Mouse (Mus musculus): ENCODE results near the gene Tnni1. TPM values are rescaled to one million over a fixed set of nuclear protein-coding genes. Genes with fewer than 3 reads are reported as not detected.
A peak's percentile ranks its signal among the peaks of the same experiment; 100 is the strongest.

Gene Tnni1
- polyA plus RNA-seq, 1 experiment from 2014 or later, result 0.43 TPM

DNA sequence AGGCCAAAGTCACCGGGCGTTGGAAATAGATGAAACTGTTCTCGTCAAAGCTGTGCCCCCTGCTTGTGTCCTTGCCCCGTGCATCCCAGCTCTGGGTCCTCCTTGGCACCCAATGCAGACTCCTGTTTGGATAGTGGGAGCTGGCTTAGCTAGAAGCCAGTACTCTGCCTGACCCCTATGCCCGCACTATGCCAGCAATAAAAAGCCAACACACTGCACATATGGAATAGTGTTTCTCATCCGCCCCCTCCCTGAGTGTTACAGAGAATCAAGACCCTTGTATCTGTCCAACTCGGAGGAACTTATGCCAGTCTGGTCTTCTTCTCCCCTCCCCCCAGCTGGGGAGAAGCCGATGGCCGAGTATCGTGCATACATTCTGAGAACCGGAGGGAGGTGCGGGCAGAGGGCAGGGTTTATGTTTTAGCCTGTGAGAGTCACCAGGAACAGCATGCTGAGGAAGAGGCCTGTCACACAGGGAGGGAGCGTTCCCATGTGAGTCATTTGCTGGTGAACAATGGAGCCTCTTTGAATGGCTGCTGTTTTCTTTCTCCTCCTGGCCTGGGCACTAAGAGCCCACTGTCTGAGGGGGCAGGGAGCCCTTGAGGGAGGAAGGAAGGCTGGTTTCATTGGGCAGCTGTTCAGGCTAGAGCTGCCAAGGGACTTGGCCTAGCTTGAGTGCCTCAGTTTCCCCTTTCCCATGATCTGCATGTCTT lies 73.0 kb downstream of the Tnni1 start:
- Histone ChIP-seq H3K27ac (replicated peaks; ENCODE audit: low read depth, low read length) (no peak overlapping the region), H3K4me2 (ENCODE audit: low read length) (no peak overlapping the region), H3K27me3 (ENCODE audit: control insufficient read depth, insufficient read depth, low read length) (no peaks in the 10 kb centered on the region), H3K4me3 (replicated peaks; ENCODE audit: low read depth, low read length) (no peak overlapping the region), H3K36me3 (ENCODE audit: control insufficient read depth, insufficient read depth, low read length) (no peaks in the 10 kb centered on the region), H3K9ac (replicated peaks; ENCODE audit: low read length) (no peak overlapping the region), H3K9me3 (ENCODE audit: control insufficient read depth, low read length) (no peaks in the 10 kb centered on the region), H3K4me1 (ENCODE audit: control insufficient read depth, insufficient read depth, low read length) (peaks cover 7% of the 10 kb centered on the region)
- DNase-seq, result peak; percentile 38
- ATAC-seq (ENCODE audit: low FRiP score, low TSS enrichment), result no peak
- 46% methylated on average over 13 of the region's 13 CpGs for WGBS

DNA sequence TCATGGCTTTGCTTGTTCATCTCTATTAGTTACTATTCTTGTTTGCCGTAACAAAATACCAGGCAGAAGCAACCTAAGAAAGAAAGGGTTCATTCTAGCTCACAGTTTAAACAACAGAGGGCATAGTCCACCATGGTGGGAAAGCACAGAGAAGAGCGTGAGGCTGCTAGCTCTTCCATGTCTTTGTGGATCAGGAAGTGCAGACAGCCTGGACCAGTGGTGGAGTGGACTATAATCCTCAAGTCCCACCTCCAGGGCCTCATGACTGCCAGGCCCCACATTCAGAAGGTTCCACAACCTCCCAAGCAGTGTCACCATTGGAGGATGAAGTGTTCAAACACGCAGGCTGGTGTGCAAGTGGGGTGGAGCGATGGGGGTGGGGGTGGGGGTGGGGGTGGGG lies 74.0 kb downstream of the Tnni1 start:
- DNase-seq, result no peak
- Histone ChIP-seq H3K9me3 (ENCODE audit: control insufficient read depth, low read length) (no peaks in the 10 kb centered on the region), H3K36me3 (ENCODE audit: control insufficient read depth, insufficient read depth, low read length) (no peaks in the 10 kb centered on the region), H3K27me3 (ENCODE audit: control insufficient read depth, insufficient read depth, low read length) (no peaks in the 10 kb centered on the region), H3K27ac (replicated peaks; ENCODE audit: low read depth, low read length) (no peak overlapping the region), H3K4me1 (ENCODE audit: control insufficient read depth, insufficient read depth, low read length) (peaks cover 7% of the 10 kb centered on the region), H3K9ac (replicated peaks; ENCODE audit: low read length) (no peak overlapping the region), H3K4me3 (replicated peaks; ENCODE audit: low read depth, low read length) (no peak overlapping the region), H3K4me2 (ENCODE audit: low read length) (no peak overlapping the region)
- ATAC-seq (ENCODE audit: low FRiP score, low TSS enrichment), result no peak
- 93% methylated on average over 4 of the region's 4 CpGs for WGBS

DNA sequence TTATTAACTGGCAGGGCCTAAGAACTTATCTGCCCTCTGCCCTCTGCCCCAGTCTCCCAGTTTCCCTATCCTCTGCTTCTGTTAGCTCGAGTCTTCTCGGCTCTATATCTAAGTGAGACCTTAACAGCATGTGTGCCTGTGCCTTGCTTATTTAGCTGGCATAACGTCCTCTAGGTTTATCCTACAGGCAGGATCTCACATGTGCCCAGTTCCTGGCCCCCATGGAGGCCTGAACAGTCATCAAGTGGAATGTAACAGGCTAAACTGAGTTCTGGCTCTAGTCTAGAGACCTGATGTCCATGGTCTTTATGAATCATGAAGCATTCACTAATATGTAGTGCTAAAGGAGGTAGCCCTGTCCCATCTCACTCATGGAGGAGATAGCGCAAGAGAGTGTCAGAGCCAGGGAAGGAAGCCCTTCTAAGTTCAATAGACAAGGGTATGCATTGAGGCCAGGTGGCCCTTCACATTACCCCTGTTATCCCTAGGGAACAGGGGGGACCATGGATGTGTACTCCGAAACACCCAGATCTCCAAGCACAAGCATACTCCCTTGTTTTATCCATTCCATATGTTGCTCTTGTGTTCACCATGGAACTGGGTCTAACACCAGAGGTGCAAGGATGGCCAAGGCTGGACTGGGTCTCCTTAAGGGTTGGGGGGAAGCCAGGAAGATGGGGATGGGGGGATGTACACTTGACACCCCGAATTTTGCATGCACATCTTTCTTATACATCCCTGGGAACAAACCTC lies 75.5 kb downstream of the Tnni1 start:
- H3K9me3 ChIP-seq (ENCODE audit: control insufficient read depth, low read length), result no peaks in the 10 kb centered on the region
- DNase-seq (no peak), ATAC-seq (ENCODE audit: low FRiP score, low TSS enrichment) (no peak)
- H3K27me3 ChIP-seq (ENCODE audit: control insufficient read depth, insufficient read depth, low read length), result no peaks in the 10 kb centered on the region
- H3K4me1 ChIP-seq (ENCODE audit: control insufficient read depth, insufficient read depth, low read length), result peaks cover 7% of the 10 kb centered on the region
- 90% methylated on average over 6 of the region's 6 CpGs for WGBS
- no peak overlapping the region for H3K4me2 ChIP-seq (ENCODE audit: low read length)
- H3K4me3 ChIP-seq (replicated peaks; ENCODE audit: low read depth, low read length), result no peak overlapping the region
- H3K27ac ChIP-seq (replicated peaks; ENCODE audit: low read depth, low read length), result no peak overlapping the region
- no peaks in the 10 kb centered on the region for H3K36me3 ChIP-seq (ENCODE audit: control insufficient read depth, insufficient read depth, low read length)
- no peak overlapping the region for H3K9ac ChIP-seq (replicated peaks; ENCODE audit: low read length)

DNA sequence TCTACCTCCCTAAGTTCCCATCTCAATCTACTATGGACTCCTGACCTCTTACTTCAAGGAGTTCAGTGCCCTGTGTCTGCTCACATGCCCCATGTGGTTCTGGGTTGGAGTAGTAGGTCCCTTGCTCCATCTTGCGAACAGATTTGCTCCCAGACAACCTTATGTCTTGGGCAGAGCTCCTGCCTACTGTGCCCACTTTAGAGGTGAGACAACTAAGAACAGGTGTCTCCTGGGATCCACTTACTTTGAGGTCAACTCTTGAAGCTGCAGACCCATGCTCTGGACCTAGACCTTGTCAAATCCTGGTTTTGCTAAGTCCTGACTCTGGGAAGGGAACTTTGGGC lies 76.1 kb downstream of the Tnni1 start:
- peaks cover 7% of the 10 kb centered on the region for H3K4me1 ChIP-seq (ENCODE audit: control insufficient read depth, insufficient read depth, low read length)
- H3K4me3 ChIP-seq (replicated peaks; ENCODE audit: low read depth, low read length), result no peak overlapping the region
- H3K9me3 ChIP-seq (ENCODE audit: control insufficient read depth, low read length), result no peaks in the 10 kb centered on the region
- no peak overlapping the region for H3K27ac ChIP-seq (replicated peaks; ENCODE audit: low read depth, low read length)
- no peak for ATAC-seq (ENCODE audit: low FRiP score, low TSS enrichment)
- H3K36me3 ChIP-seq (ENCODE audit: control insufficient read depth, insufficient read depth, low read length), result no peaks in the 10 kb centered on the region
- WGBS, result 97% methylated on average over 1 of the region's 1 CpGs
- no peak overlapping the region for H3K9ac ChIP-seq (replicated peaks; ENCODE audit: low read length)
- H3K4me2 ChIP-seq (ENCODE audit: low read length), result no peak overlapping the region
- H3K27me3 ChIP-seq (ENCODE audit: control insufficient read depth, insufficient read depth, low read length), result no peaks in the 10 kb centered on the region
- no peak for DNase-seq

GRCm38 (mm10) chr1:135856070-135856469 lies 76.8 kb downstream of the Tnni1 start:
- no peak overlapping the region for H3K4me2 ChIP-seq (ENCODE audit: low read length)
- H3K9me3 ChIP-seq (ENCODE audit: control insufficient read depth, low read length), result no peaks in the 10 kb centered on the region
- peaks cover 7% of the 10 kb centered on the region for H3K4me1 ChIP-seq (ENCODE audit: control insufficient read depth, insufficient read depth, low read length)
- no peak for ATAC-seq (ENCODE audit: low FRiP score, low TSS enrichment)
- H3K36me3 ChIP-seq (ENCODE audit: control insufficient read depth, insufficient read depth, low read length), result no peaks in the 10 kb centered on the region
- no peak overlapping the region for H3K9ac ChIP-seq (replicated peaks; ENCODE audit: low read length)
- no peak overlapping the region for H3K4me3 ChIP-seq (replicated peaks; ENCODE audit: low read depth, low read length)
- no peaks in the 10 kb centered on the region for H3K27me3 ChIP-seq (ENCODE audit: control insufficient read depth, insufficient read depth, low read length)
- 73% methylated on average over 4 of the region's 4 CpGs for WGBS
- no peak for DNase-seq
- H3K27ac ChIP-seq (replicated peaks; ENCODE audit: low read depth, low read length), result no peak overlapping the region

- no peak overlapping the region for H3K4me3 ChIP-seq (replicated peaks; ENCODE audit: low read depth, low read length)
- H3K4me2 ChIP-seq (ENCODE audit: low read length), result no peak overlapping the region
- no peaks in the 10 kb centered on the region for H3K9me3 ChIP-seq (ENCODE audit: control insufficient read depth, low read length)
- no peaks in the 10 kb centered on the region for H3K36me3 ChIP-seq (ENCODE audit: control insufficient read depth, insufficient read depth, low read length)
- H3K27ac ChIP-seq (replicated peaks; ENCODE audit: low read depth, low read length), result no peak overlapping the region
- no peak for DNase-seq
- no peak for ATAC-seq (ENCODE audit: low FRiP score, low TSS enrichment)
- H3K9ac ChIP-seq (replicated peaks; ENCODE audit: low read length), result no peak overlapping the region
- H3K4me1 ChIP-seq (ENCODE audit: control insufficient read depth, insufficient read depth, low read length), result peaks cover 4% of the 10 kb centered on the region; the same call in 1 of the 2 replicates
- WGBS, result 67% methylated on average over 11 of the region's 11 CpGs
- H3K27me3 ChIP-seq (ENCODE audit: control insufficient read depth, insufficient read depth, low read length), result no peaks in the 10 kb centered on the region
These were observed 78.0 kb downstream of the Tnni1 start for GRCm38 (mm10) chr1:135857137-135857775.

DNA sequence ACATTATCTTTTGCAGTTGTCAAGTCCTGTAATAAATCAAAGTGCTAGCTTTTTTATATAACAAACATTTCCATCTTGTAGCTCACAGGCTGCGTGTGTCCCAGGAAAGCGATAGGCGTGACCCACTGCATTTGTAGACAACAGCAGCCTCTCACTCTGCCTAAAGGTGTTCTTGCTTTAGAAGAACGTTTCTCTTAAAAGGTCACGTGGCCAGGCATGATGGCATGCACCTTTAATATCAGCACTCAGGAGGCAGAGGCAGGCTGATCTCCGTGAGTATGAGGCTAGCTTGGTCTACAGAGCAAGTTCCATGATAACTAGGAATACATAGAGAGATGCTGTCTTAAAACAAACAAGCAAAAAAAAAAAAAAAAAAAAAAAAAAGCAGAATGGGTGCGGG lies 79.3 kb downstream of the Tnni1 start:
- Histone ChIP-seq H3K27ac (replicated peaks; ENCODE audit: low read depth, low read length) (no peak overlapping the region), H3K27me3 (ENCODE audit: control insufficient read depth, insufficient read depth, low read length) (no peaks in the 10 kb centered on the region), H3K4me3 (replicated peaks; ENCODE audit: low read depth, low read length) (no peak overlapping the region), H3K4me2 (ENCODE audit: low read length) (no peak overlapping the region), H3K9ac (replicated peaks; ENCODE audit: low read length) (no peak overlapping the region), H3K9me3 (ENCODE audit: control insufficient read depth, low read length) (no peaks in the 10 kb centered on the region), H3K36me3 (ENCODE audit: control insufficient read depth, insufficient read depth, low read length) (no peaks in the 10 kb centered on the region), H3K4me1 (ENCODE audit: control insufficient read depth, insufficient read depth, low read length) (no peaks in the 10 kb centered on the region)
- 93% methylated on average over 7 of the region's 7 CpGs for WGBS
- DNase-seq, result no peak
- ATAC-seq (ENCODE audit: low FRiP score, low TSS enrichment), result no peak
